Mouse (Mus musculus) testis, postnatal 14 days (tissue): ENCODE measurements around the gene Rxylt1.

ENCODE experiments used
- DNase-seq: peaks from one replicate; pipeline ENCODE4 v3.0.0; 2021; ENCODE audit warnings: low spot score

The Rxylt1 gene

DNA sequence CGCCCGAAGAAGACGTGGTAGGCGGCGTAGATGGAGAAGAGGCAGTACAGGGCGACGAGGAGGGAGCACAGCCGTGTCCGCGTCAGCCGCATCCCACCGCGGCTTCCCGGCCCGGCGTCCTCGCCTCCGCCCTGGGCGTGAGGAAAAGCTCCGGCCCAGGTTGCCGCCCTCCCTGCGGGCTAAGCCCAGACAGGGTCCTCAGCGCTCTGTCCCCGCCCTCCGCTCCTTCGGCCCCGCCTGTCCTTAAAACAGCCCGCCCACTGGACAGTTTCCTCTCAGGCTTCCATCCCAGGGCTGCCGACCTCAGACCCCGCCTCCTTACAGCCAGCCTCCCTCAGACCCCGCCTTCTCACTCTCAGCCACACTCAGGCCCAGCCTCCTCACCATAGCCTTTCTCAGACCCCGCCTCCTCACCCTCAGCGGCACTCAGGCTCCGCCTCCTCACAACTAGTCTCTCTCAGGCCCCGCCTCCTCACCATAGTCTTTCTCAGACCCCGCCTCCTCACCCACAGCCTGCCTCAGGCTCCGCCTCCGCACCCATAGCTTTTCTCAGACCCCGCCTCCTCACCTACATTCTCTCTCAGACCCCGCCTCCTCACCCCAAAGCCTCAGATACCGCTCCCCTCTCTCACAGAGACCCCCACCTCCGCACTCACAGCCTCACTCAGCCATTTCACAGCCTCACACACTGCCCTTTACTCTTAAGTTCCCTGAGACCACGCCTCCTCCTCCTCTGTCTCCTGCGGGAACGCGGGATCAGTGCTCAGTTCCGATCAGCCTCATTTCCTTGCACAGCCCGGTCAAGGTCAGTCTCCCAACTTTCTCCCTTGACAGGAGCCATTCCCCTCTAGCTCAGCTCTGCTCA lies at the start of gene Rxylt1:
Gene Rxylt1 (minus strand): TSS at position 392 of the 865 bp plus-strand sequence.
- peak; percentile 96 for DNase-seq

DNA sequence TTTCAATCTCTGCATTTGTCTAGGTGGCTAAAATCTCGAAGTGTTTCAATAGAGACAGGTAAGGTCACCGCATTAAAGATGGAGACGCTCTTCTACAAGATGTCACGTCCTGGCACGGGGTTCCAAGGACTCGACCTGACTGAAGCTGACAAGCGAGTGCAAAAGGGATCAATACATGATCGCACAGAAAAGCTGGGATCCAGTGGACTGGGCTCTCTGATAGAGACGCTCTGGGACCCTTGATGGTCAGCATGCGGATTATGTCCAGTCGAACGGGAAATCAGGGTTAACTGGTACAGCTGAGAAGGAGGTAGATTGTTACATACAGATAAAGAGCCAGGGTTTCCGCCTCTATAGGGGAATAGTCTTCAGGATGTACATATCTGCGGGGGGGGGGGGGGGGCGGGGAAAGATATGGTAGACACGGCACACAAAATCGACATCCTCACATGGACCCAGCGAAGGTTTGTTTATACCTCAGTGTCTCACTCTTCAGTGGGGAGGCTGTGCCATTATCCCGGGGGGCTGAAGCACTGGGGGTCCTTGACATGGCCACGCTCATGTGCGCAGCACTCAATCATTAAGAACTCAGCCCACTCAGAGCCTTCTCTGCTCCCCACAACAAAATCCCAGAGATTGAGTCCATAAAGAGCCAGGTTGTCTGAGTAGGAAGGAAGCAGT lies 24.3 kb upstream of the Rxylt1 start:
- DNase-seq = no peak

DNA sequence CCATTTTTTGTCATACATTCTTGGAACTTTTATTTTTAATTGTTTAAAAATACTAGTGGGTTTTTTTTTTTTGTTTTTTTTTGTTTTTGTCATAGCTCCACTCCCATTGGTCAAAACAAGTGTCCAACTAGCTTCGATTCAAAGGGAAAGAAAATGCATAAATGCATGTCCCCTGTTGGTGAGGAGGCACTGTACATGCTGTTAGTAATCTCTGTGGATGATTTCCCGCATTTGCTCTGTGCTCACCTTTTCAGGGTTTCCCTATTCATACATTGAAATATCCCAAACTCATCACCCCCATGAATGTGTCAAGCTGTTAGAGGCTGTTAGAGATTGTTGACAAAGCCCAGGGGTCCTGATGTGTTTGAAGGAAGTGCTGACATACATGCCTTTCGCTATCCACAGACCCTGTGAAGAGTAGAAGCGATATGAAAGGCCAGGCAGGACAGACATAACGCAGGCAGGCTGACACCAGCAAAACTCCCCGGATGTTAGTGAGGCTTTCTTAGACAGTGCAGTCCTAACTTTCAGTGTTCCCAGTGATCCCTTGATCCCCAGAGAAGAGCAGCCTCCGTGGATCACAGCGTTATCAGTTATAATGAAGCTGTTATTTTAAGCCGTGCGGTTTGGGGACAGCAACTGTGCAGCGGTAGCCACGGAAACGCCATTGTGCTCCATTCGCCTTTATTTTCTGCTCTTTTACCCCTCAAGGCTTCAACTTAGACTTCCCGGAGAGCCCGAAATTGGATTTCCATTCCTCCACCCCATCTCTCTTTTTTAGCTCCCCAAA lies 23.5 kb upstream of the Rxylt1 start:
- no peak for DNase-seq

DNA sequence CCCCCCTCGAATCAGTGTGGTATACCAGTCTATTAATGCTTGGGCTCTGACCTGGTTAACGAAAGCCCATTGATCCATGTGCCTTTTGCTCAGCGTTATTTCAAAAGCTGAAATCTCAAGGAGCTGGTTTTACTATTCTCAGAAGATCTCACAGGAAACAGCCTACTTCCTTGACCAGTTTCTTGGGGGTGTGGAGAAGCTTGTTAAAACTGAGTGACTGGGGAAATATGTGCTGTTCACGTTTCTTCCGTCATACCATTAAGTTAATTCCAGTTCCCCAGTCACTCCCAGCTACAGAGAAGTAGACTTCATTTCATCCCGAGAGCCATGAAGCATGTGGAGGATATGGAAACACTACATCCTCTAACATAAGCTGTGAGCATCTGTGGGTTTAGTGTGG lies 22.3 kb upstream of the Rxylt1 start:
- DNase-seq = no peak

DNA sequence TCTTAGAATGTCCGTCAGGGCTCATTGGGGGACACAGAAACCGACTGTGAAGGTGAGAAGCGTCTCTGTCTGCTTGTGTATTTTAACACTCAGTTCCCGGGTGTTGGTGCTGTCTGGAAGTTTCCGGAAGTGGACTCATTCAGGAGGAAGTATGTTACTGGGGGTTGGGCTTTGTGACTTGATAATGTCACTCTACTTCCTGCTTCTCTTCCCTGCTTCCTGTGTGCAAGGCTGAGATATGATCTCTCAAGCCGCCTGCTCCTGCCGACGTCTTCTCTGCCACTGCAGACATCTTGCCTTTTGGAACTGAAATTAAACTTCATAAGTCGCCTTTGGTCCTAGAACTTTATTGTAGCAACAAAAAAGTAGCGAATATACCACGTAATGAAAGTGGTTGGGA lies 19.5 kb upstream of the Rxylt1 start:
- DNase-seq = no peak

DNA sequence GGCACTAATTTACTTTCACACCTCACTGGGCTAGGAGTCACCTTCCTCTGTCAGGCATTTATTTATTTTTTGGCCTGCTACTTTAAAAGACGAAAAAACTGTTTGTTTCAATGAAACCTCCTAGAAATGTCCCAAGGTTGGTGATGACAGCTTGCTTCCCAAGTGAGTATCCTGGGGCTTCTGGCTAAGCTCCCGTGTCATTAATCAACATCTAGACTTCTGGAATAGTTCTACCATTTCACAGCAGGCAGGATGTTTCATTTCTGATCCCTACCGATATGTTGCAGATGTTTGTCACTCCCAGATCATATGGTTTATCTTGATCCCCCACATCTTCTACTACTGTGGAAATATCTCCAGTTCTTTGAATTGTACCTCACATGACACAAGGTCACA lies 9.5 kb upstream of the Rxylt1 start:
- no peak for DNase-seq

DNA sequence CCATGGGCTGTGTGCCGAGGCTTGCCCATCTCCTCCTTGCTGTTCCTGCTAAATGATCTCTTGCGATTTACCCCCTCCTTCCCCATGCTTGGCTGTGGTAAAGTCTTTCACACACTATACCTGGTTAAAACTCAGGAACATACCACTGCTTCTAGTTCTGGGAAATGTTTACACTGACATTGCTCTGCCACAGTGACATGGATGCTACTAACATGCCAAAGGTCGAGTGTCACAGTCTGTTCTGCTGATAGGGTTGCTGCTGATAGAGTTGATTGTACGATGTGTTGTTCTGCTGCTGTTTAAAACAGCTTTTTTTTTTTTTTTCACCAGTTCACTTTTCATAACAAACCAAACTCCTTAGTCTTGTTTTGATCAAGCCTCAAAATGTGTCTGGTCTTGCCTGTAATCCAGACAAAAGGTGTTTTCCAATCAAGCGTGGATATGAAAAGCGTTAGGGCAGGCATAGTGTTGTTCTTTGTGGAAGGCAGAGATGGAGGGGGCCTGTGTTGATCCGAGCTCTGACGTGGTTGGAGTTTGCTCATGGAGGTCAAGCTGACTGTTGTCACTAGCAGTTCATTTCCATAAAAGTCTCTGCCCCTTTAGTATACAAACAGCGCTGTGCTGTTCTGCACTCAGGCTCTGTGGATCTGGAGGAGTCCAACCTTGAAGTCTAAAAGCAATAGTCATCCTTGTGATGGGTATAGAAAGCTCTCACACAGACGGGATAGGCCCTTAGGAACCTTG lies 8.9 kb upstream of the Rxylt1 start:
- DNase-seq = no peak

DNA sequence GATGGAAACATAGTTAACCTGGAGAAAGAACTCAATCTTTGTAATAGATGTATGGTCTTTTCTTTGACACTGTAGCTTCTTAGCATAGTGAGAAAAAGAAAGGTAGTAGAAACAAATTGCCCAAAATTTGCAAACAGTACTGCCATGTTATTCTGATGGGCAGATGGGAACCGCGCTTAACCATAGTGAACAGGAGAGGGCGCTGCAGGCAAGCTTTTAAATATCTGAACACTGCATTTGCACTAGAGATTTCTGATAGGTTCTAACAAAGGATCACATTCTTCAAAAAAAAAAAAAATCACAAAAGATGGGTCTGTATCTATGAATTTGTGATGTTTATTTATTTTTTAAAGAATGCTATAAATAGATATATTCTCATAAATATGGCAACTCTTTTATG lies 8.2 kb upstream of the Rxylt1 start:
- DNase-seq = peak; percentile 16

DNA sequence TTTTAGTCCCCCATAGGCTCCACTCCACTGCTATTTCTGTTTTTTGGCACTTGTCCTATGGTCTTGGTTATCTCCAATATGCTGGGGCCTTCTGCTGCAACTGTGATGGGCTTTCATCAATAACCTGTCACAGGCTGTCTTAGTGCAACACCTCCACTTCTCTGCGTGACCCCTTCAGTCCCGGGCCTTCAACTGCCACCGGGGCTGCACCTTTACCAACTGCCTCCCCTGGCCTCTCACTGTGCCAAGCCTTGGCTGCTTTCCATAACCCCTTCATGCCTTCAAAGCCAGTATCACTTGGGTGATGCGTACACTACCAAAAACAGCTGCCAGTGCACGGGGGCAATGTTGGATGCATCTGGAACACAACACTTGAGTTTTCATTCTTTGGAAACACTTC lies 5.5 kb upstream of the Rxylt1 start:
- DNase-seq = no peak

DNA sequence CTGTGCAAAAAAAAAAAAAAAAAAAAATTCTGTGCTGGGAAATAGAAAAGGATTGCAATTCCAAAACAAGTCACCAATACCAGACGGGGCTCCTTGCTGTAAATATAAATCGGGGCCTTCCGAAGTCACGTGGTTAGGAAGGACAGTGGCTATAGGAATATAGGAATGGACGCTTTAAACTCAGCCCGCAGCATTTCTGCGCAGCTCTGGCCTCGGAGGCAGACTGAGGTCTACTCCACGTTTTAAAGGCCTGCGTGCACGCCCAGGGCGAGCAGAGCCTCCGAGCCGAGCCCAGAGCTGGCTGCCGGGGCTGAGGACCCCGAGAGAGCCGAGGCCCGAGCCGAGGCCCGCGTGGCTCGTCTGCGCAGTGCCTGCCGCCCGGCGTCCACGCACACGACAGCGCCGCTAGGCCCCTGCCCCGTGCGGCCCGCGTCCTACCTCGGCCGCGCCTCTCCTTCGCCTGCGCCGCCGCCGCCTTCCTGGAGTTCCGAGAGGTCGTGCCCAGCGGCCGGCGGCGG lies 650 bp downstream of the Rxylt1 start:
- no peak for DNase-seq

DNA sequence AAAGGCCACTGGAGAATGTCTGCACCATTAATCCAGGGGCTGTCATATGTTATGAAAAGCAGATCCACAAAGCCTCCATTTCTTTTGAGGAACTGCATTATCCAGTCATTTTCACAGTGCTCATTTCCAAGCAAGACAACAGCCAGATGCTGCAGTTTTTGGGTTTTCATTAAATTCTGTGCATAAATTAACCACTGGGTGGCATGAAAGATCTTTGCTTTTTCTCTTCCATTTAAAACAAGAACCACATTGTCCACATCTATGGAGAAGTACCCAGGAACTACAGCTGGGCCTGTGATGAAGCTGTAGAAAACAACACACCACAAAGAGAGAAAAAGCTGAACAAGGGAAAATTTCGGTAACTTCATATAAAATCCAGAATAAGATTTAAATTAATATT lies 6.7 kb downstream of the Rxylt1 start:
- DNase-seq = no peak

DNA sequence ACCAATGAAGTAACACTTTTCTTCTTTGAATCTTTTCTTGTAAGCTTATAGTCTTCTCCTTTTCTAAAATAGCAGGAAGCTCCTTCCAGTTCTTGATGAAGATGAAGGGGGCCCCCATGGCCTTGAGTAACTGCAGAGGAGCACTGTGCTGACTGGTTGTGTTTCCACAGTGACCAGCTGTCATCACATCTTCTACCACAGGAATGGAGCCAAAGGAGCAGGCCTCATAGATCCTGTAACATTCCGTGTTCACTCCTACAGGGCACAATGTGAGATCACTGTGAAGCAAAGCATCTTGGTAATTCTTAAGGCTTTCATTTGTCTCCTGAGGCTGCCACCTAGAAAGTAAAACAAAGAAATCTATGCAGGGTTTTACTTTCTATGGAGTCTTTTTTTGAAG lies 15.8 kb downstream of the Rxylt1 start:
- no peak for DNase-seq

DNA sequence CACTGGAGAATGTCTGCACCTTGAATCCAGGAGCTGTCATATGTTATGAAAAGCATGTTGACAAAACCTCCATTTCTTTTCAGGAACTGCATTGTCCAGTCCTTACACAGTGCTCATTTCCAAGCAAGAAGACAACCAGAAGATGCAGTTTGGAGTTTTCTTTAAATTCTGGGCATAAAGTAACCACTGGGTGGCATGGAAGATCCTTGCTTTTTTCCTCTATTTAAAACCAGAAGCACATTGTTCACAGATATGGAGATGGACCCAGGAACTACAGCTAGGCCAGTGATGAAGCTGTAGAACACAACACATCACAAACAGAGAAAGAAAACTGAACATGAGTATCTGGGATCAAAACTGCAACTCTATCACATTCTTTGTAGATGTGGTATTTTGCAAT lies 28.0 kb downstream of the Rxylt1 start:
- no peak for DNase-seq

DNA sequence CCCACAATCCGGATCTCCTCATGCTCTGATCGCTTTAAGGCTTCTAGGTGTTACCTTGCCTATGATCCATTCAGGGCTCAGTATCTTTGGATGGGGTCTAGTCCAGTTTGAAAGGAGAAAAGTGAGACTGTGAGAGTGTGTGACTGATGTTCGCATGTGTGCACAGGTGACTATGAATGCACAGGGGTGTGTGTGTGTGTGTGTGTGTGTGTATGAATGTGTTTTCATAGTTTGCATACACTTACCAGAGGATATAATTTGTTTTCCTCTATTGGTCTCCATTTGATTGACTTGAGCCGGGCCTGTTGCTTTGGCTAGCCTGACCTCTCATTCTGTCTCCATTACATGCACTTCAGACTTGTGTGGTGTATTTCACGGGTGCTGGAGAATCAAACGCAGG lies 41.3 kb downstream of the Rxylt1 start:
- no peak for DNase-seq

DNA sequence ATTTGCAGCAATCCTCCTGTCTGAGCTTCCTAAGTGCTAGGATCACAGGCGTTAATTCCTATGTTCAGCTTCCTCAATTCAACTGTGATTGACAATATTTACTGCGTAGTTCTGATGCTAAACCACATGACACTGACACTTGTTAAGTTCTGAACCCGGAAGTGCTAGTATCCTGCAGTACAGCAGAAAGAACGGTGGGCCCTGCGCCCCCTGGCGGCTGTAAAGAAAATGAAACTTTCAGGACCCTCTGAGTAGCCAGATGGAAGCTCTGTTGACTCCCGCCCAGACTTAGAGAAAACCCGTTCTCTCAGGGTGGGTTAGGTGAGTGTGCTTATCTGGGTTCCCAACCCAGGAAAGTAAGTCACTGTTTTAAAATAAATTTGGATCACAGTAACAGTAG lies 42.6 kb downstream of the Rxylt1 start:
- peak; percentile 22 for DNase-seq

DNA sequence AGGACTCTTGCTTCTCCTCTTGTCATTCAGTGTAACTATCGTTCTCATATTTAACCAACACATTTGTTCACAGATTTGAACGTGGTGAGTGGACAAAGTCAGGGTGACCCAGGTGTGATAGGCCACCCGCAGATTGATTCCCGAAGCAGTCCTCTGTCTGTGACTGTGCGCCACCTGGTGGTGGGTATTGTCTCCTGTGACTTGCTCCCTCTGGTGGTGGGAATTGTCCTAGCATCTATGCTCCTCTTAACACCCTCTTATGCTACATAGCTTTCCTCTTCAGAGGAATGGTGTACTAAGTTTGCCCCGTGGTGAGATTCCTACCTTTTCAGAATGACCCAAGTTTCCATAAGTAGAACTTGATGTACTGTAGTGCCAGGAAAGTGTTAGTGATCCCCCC lies 45.3 kb downstream of the Rxylt1 start:
- DNase-seq = peak; percentile 75

DNA sequence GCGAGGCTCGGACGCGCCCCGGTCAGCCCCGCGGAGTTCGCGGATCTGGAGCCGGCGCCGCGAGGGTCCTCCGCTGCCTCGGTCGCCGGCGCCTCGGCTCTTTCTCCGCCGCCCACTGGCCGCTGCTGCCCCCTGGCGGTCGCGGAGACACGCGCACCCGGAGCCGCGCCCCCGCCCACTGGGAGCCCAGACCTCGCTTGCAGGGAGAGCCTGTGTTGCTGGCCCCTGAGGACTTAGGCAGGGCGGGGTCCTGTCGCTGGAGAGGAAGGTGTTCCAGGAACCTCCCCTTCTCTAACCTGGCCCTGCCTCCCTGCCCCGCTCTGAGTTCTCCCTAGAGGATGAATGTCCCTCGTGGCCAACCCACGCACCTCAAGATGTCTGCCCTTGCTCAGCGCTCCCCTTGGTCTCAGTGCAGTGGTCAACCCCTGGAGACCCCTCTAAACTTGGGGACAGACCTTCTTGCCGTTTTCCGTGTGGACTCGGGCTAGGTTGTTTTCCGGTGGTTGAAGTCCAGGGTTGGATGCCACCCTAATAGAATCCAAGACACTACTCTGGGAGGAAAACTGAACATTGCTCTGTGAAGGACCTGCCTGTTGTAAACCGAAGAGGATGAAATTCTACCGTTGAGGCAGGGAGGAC lies 49.3 kb downstream of the Rxylt1 start:
- peak; percentile 83 for DNase-seq

DNA sequence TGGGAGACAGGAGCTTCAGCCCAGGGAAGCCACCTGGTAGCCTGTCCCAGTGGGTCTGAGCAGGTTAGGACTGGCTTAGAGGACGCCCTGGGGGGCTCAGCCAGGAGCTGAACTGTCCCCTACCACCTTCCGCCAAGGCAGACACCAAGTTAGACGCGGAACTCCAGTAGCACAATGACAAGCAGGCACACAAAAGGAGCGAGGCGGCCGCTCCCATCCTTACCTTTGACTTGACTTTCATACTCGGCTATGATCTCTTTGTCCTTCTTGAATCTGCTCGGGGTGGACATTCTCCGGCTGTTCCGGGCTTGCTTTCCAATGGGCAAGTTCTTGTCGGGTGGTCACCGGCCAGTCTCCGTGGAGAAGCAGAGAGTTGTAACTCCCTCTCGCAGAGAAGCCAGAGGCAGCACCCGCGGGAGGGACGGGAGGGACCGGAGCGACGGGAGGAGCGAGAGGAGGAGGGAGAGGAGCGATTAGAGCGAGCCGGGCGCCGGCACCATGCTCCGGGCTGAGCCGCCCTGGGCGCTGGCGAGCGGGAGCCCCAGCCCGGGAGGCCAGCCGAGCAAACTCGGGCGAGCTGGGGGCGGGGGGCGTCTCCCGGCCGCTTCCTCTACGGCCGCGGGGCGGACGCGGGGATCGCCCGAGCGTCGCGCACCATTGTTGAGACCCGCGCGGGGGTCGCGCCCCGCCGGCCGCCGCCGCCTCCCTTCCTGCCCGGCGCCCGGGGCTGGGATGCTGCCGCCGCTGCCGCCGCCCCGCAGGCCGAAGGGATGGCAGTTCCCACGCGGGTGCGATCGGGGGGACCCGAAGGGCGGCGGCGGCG lies 50.1 kb downstream of the Rxylt1 start, which contains the start of gene Srgap1:
Gene Srgap1 (minus strand): TSS at position 412 of the 823 bp plus-strand sequence.
- DNase-seq = peak; percentile 38

DNA sequence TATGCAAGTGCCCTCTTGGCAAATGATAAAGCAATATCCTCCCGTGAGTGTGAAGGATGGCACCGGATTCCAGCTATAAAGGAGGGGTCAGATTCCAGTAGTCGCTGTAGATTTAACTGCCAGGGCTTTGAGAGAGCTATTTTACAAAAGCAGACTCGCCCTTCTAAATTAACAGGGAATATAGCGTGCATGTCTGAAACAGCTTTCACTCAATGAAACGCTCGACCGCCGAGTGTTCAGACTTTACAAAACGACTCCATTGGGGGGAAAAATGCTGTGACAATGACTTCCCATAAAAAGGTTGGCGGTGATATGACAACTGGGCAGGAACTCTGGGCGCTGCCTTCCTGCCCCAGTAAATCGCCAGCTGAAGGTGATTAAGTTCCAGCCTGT lies 50.7 kb downstream of the Rxylt1 start:
- DNase-seq = no peak

DNA sequence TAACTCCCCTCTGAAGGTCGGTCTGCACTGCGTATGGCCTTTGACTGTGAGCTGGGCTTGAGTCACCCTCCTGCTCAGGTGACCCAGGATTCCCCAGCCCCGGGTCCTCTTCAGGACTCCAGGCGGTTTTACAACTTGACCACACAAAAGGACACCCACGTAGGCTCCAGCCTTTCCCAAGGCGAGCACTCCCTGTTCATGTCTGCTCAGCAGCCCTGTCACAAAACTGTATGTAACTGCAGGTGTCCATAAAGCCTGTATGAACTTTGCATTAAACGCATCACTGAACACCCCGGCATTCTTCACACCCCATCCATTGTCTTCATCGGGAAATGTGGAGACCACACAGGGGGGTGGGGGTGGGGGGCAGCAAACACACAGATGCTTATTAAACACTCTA lies 51.2 kb downstream of the Rxylt1 start:
- no peak for DNase-seq
